Mouse (Mus musculus) brown adipose tissue, adult 24 weeks (tissue): ENCODE results near the gene C87977. TPM values are rescaled to one million over a fixed set of nuclear protein-coding genes. Genes with fewer than 3 reads are reported as not detected.
"Not testable (repeated sequence)": the region's sequence is repeated elsewhere in the genome, so short reads cannot be mapped to it uniquely, and the experiment has no call there.

Experiments
- H3K27ac ChIP-seq: fragments of 200-500 bp; replicated peaks from 2 replicates; pipeline ENCODE4 v1.5.1; 2012; ENCODE audit warnings: low read depth, mild to moderate bottlenecking, low read length
- H3K4me1 ChIP-seq: fragments of 200-500 bp; 2 replicates; pipeline ENCODE4 v1.6.1; 2012; ENCODE audit warnings: low read length, mixed read lengths; ENCODE audit not compliant: control insufficient read depth, insufficient read depth, insufficient read length
- H3K4me3 ChIP-seq: fragments of 200-500 bp; 2 replicates; pipeline ENCODE4 v1.5.1; 2012; ENCODE audit warnings: low read depth, mild to moderate bottlenecking, low read length, moderate library complexity; ENCODE audit not compliant: insufficient read depth
- polyA plus RNA-seq: library from polyadenylated mRNA; stranded (reverse); fragments of >200 nt; gene quantifications from 2 replicates; pipeline ENCODE4 v1.2.4, GENCODE M21; 2012; ENCODE audit not compliant: missing spikeins, insufficient read depth, insufficient read length

C87977 gene
- polyA plus RNA-seq: not detected in 2 replicates

DNA sequence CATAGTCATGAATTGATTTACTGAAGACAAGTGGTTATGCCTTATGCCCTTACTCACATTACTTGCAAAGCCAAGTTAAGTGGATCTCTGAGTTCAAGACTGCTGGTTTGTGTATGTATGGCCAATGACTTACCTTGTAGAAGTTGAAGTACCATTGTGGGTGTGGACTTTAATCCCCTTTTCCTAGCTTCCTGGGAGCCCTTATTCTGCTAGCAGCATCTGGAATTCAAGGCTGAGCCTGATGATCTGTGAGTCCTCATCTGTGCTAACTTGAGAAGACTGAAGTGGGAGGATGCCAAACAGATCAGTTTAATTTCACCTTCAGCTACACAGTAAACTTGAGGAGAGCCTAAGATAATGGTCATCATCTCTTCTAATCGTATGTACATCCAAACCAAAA, at the start of gene C87977:
Gene C87977, minus strand, starts transcription at position 101 of the 400 bp plus-strand sequence.
- not testable (repeated sequence) for H3K4me1 ChIP-seq, H3K27ac ChIP-seq, H3K4me3 ChIP-seq

DNA sequence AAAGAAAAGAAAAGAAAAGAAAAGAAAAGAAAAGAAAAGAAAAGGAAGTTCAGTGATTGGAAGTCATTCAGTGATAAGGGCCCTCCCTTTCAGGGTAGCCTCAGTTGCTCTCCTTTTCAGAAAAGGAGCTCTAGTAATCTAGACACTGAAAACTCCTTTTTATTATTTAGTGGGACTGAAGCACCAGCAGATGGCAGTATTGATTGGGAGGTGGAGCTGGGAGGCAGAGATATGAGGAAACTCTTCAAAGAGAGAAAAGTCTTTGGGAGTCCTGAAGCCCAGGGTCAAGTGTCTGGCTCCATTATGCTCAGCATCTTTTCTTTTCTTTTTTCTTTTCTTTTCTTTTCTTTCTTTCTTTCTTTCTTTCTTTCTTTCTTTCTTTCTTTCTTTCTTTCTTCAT, 41.6 kb upstream of the C87977 start:
- not testable (repeated sequence) for H3K4me3 ChIP-seq, H3K27ac ChIP-seq, H3K4me1 ChIP-seq

DNA sequence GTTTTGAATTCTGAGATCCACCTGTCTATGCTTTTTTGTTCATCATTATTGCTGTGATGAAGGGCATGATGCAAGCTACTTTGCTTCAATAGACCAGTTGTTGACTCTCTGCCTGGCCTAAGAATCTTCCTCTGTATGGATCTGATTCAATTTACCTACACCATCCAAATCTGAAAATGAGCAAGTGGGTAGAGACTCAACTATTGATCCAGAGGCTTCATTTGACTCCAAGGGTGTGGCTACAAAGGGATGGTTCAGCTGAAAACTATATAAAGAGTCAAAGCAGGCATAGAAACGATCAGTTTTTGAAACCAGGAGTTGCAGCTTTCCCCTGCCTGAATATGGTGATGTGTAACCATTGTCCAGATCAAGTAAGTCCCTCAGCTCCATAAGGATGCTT, 22.7 kb downstream of the C87977 start, which contains the start of gene Oog2:
Gene Oog2, plus strand, starts transcription at position 301 of the 400 bp plus-strand sequence.
- Histone ChIP-seq H3K27ac (no peak within 1 kb of the TSS), H3K4me1 (no peaks in the 10 kb centered on the region), H3K4me3 (no peak within 1 kb of the TSS)

DNA sequence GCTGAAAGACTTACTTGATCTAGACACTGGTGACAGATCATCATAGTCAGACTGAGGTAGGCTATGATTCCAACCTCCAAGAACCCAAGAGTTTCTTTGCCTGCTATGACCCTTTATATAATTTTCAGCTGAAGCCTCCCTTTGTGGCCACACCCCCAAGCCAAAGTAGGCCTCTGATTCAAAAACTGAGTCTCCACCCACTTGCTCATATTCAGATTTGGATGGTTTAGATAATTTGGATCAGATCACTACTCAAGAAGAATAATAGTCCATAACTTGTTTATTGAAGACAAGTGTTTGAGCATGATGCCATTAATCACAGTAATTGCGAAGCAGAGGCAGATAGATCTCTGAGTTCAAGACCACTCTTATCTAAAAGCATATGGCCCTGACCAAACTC, 50.6 kb downstream of the C87977 start, which contains the start of gene Oog3:
Gene Oog3, minus strand, starts transcription at position 101 of the 400 bp plus-strand sequence.
- Histone ChIP-seq H3K4me1 (no peaks in the 10 kb centered on the region), H3K27ac (no peak within 1 kb of the TSS)

More for the DNA sequence above, 50.6 kb downstream of the C87977 start, which contains the start of gene Oog3:
- H3K4me3 ChIP-seq: no peak within 1 kb of the TSS

Other genes with a start within 250 kb of the C87977 start
- gene Gm13101, start 246.4 kb downstream of the C87977 start, polyA plus RNA-seq: not detected in 2 replicates
- gene Pramef17, start 218.9 kb downstream of the C87977 start, polyA plus RNA-seq: not detected in 2 replicates
- gene Pramel4, start 154.2 kb downstream of the C87977 start, polyA plus RNA-seq: not detected in 2 replicates
- not detected in 2 replicates for gene Gm13102, start 106.8 kb downstream of the C87977 start, polyA plus RNA-seq
- not detected in 2 replicates for gene Oog3, start 50.7 kb downstream of the C87977 start, polyA plus RNA-seq
- not detected in 2 replicates for gene Oog2, start 22.6 kb downstream of the C87977 start, polyA plus RNA-seq
- gene Pramel5, start 67.2 kb upstream of the C87977 start, polyA plus RNA-seq: not detected in 2 replicates
- gene Gm13128, start 116.9 kb upstream of the C87977 start, polyA plus RNA-seq: not detected in 2 replicates
- not detected in 2 replicates for gene Gm13119, start 144.6 kb upstream of the C87977 start, polyA plus RNA-seq
- not detected in 2 replicates for gene Pramef20, start 164.6 kb upstream of the C87977 start, polyA plus RNA-seq
- not detected in 2 replicates for gene Pramef12, start 195.1 kb upstream of the C87977 start, polyA plus RNA-seq
- not detected in 2 replicates for gene 1700012P22Rik, start 225.5 kb upstream of the C87977 start, polyA plus RNA-seq
- not detected in 2 replicates for gene Gm9944, start 240.0 kb upstream of the C87977 start, polyA plus RNA-seq